Mouse (Mus musculus) heart, postnatal 4 days (tissue): ENCODE data around the gene Gja3. TPM values are rescaled to one million over a fixed set of nuclear protein-coding genes. Genes with fewer than 3 reads are reported as not detected.

Source experiments
- DNase-seq: peaks from one replicate; pipeline ENCODE4 v3.0.0; 2021
- total RNA-seq, 2 experiments: library from RNA; stranded (reverse); gene quantifications; 2 replicates each; pipeline ENCODE4 v1.2.3; 2021

Gene Gja3
- total RNA-seq: 10 to 100 TPM; 33.4 to 39.4 TPM

DNA sequence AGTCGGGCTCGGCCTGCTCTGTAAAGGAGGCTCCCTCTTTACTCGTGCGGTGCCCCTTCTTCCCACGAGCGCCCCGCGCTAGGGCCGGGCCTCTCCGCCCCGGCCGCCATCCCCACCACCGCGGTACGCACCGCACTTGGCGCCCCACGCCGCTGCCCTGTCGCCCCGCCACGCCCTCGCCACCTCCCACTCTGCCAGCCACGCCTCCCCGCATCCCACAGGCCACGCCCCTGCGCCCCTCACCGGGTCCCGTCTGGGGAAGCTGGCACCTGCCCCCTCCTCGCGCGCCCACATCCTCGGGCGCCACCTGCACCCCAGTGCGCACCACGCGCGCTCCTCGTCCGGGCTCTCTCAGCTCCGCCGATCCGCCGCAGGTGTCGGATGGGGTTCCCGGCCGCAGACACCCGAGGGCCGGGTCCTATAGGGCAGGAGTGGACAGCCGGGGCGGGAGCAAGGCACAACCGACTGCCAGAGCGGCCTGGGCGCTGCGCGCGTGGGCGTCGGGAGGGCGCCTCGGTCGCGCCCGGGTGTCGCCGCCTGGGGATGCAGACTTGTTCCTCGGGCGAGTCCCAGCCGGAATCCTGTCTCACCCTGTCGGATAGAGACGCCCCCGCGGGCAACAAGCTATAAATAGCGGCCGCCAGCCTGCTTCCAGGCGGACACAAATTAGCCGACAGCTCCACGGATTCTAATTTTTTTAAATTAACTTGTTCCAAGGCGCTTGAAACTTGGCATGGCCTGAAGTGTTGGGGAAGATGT lies at the start of gene Gja3:
TSS of gene Gja3 (minus strand) at position 538 of the 759 bp plus-strand sequence.
- peak; percentile 76 for DNase-seq

DNA sequence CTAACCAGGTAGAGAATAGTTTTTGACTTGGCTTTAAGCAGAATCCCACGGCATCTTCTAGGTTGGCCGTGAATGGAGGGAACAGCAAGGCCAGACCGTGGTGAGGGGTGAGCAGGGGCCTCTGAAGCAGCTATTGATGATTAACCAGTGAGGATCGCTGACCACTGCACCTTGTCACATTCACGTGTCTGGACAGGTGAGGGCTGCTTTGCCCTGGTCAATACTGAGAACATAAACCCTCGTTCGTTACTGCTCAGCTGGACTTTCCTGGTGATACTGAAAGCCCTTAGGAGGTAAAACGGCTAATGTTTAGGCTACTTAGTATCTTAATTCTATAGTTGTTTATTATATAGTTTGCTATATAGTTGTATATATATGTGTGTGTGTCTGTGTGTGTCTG lies 49.2 kb upstream of the Gja3 start:
- no peak for DNase-seq

DNA sequence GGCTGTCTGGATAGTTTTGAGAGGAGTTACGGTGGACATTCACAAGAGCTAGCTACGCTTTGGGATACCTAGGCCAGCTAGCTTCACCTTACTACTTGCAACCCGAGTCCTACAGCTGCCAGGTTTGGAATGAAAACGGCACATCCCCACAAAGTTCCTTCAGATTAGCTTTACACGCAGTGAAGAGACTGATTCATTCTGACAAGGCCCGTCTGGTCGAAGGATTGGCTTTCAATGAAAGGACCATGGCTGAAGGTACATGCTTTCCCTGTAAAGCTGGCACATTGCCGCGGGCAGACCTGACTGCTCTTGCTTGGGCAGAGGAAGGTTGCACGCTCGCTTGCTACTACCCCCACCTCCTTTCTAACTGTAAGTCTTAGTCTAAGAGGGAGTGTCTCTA lies 47.8 kb upstream of the Gja3 start:
- DNase-seq: no peak

DNA sequence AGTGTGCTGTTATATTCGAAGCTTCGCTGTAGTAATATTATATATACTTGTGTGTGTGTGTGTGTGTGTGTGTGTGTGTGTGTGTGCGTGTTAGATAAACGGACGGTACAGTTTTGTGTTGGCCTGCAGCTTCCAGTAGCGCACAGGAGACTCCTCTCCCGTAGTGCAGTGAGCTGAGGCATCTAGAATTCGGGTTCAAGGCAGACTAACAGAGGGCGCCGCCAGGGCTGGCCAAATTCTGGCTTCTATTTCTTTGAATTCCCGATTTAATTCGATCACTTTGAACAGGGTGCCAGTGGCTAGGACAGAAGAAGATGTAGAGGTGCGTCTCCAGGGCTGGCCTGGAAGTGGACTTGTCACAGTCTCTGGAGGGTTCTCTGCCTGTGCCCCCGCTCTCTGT lies 47.2 kb upstream of the Gja3 start:
- no peak for DNase-seq

DNA sequence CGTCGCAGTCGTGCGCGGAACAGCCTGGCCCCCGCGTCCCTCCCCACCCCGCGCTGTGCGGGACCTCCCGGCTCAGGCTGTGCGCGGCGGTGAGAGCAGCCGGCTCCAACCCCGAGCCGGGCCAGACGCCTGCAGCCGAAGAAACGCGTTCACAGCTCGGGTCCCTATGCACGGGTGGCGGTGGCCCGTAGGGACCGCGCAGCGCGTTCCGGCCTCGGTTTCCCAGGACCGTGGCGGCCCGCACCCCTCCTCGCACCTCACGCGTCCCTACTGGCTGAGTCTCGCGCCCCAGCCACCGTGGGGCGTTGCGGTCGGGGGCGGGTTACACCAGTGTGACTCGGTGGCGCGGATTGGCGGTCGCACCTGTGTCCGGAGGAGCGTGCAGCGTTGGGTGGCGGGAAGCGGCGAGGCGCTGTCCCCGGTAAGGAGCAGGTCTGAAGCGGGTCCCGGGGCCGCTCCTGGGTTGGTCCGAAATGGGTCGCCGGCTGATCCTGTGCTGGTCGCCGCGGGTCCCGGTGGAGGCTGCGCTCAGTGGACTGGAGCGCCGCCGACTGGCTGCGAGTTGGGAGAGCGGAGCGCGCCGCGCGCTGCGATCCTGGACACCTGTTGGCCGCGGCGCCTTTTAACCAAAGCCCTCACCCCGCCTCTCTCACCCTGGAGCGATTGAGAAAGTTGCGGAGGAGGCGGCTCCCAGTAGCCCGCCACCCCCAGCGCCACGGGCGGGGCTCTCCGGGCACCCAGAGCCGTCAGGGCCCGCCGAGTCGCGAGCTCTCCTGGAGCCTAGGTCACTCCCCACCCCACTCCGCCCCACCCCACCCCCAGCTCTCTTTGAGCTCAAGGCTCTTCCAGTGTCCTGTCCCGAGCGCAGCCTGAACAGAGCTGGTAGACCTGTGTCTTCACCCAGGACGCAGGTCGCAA lies 46.5 kb upstream of the Gja3 start, which contains the start of gene Gjb2:
TSS of gene Gjb2 (minus strand) at position 597 of the 918 bp plus-strand sequence.
- peak; percentile 31 for DNase-seq

DNA sequence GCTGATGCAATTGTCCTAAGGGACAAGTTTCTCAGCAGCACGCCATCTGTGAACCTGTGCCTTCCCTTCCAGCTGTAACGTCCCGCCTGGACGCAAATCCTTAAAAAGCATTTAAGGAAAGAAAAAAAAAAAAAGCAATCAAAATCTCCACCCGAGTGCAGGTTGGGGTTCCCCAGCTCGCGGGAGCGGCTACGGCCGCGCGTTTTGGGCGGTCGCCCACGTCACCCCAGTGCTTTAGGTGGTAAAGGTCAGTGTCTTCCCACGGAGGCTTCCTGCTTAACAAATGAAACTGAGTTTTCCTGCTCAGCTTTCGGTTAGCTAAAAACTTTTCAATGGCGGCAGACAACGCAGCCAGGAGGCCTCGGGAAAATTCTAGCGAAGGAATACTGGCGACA lies 45.8 kb upstream of the Gja3 start:
- DNase-seq: no peak

DNA sequence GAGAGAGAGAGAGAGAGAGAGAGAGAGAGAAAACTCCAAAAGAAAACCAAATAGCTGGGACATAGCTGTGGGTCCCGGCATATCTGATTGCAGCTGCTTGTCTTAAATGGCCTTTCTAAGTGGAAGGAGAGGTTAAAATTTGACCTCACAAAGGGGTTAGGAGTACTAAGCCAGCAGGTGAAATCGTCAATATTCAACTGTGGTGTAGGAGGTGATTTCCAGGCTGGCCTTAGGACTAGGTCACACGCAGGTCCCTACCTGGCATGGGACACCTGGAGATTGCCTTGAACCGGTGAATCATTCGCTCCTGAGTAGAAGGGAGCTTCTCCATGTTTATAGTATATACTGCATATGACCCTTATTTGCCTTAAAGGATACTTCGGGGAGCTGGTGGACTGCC lies 45.2 kb upstream of the Gja3 start:
- no peak for DNase-seq

DNA sequence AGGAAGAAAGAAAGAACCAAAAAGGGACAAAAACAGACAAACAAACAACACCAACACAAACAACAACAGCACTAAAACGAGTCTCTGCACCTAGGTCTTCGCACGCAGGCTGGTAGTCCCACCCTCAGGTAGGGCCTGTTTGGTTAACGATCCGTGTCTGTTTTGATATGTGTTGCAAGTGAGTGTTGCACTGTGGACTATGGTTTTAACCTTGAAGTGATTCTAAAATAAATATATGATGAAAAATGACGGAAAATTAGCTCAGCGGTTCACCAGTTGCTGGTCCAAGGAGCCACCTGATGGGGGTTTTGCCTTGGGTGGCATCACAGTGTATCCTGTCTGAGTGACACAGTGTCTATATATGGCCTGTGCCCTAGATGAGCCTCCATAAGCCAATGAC lies 43.7 kb upstream of the Gja3 start:
- DNase-seq: no peak

DNA sequence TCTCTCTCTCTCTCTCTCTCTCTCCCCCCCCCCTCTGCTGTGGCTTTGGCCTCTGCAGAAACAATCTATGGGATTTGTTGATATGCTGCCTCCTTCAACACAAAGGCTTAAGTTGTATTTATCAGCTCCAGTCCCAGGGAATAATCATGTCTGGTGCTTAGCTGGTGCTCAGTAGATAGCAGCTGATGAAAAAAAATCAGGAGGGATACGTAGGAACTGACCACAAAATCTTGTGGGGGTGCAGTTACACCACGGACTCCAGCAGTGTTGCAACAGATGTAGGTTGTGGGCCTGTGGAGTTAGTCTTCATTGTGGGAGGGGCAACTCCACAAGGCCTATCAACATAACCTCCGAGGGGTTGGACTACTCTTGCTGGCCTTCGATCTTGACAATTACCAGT lies 38.0 kb upstream of the Gja3 start:
- DNase-seq: no peak

DNA sequence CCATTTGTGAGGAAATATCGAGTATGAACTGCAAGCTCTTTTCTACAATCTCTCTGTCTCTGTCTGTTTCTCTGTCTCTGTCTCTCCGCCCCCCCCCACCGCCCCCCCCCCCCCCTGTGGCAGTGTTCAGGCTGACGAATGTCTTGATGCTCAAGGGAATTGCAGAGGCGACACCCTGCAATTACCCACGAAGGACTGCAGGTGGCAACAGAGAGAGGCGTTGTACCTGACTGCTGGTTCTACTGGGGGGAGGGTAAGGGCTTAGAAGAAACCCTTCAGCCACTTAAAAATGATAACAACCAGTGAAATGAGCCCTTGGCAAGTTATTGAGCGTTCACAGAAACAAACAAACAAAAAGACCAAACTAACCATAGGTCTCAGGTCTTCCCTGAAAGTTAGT lies 35.1 kb upstream of the Gja3 start:
- peak; percentile 59 for DNase-seq

DNA sequence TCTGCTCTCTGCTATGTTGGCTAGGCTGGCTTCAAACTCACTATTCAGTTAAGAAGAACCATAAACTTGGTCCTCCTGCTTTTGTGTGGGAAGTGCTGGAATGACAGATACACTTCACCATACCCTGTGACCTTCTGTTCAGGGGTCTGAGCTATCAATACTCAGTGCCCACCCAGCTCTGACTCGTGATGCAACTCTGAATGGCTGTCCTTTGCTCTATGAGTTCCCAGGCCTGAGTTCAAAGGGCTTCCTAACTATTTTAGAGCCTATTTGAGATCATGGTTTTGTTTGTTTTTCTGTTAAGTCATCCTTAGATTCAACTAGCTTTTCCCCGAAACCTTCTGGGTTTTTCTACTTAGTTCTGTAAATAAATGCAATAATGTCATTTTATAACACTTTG lies 32.1 kb upstream of the Gja3 start:
- no peak for DNase-seq

DNA sequence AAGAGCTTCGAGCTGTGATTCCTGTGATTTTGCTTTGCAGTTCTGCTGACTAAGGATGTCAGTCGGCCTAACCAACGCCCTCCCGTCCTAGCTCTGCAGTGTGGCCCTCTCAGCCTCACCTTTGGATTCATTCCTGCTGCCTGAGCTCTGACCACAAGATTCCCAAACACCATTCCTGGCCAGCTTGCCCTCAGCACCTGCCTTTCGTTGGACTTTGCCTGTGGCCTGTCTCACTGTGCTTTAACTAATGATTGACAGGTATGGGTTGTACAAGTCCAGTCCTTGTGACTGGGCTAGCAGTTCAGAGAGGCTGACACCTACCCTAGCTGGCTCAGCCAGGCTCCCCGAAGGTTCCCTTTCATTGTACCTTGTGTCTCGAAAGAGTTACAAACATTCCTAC lies 31.2 kb upstream of the Gja3 start:
- no peak for DNase-seq

DNA sequence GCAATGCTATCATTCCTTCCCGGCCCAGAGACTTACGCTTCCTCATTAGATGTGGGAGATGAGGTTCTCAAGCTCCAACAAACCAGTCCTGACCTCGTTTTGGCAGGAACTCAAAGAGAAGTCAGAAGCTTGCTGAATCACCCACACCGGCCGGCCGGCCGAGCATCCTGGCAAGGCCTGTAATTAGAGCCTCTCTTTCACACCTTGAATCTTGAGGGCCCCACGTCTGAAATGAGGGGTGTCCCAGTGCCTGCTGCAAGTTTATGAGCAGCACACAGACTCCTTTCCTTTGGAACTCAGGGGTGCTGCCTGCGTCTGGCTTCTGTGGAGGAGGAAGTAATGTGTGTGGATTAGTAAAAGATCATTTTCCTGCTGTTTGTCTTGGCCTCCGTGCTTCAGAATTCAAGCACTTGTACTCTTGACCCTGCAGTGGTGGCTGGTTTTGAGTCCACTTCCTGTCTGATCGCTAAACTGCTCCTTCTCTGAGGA lies 26.3 kb upstream of the Gja3 start:
- no peak for DNase-seq

DNA sequence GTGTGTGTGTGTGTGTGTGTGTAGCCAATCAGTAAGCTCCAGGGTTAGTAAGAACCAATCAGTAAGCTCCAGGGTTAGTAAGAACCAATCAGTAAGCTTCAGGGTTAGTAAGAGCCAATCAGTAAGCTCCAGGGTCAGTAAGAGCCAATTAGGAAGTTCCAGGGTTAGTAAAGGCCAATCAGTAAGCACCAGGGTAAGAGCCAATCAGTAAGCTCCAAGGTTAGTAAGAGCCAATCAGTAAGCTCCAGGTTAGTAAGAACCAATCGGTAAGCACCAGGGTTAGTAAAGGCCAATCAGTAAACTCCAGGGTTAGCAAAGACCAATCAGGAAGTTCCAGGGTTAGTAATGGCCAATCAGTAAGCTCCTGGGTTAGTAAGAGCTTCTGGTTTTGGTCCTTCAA lies 25.0 kb upstream of the Gja3 start:
- no peak for DNase-seq

DNA sequence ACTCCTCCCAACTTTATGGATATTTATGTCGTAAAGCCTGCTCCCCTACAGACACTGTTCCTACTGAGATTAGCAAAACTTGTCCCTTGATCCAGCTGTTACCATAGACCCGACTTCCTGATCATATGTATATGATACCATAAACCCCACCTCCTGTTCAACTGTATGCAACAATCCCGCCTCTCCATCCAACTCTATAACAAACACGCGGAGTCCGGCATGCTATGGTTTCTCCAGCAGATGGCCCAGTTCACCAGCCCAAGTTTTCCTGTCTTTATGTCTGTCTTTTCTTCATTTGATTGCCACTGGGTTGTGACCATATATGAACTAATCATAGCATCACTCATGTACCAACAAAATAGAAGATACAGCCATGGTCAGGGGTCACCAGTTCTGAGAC lies 17.6 kb upstream of the Gja3 start:
- no peak for DNase-seq

DNA sequence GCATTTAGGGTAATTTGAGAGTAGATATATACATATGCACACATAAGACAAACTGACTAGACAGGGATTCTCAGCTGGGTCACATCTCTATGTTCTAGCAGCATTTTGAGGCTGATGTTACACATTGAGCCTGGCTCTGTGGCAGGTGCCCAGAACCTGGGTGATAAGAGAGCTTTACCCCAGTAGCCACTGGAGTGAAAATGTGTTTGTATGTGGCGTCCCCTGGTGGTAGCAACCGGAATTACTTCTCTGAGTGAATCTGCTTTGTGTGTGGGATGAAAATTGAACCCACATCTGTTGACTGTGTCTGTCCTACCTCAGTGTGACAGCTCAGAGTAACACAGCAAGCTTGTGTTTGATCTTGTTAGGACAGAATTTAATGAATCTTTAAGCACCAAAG lies 12.0 kb upstream of the Gja3 start:
- DNase-seq: peak; percentile 61

DNA sequence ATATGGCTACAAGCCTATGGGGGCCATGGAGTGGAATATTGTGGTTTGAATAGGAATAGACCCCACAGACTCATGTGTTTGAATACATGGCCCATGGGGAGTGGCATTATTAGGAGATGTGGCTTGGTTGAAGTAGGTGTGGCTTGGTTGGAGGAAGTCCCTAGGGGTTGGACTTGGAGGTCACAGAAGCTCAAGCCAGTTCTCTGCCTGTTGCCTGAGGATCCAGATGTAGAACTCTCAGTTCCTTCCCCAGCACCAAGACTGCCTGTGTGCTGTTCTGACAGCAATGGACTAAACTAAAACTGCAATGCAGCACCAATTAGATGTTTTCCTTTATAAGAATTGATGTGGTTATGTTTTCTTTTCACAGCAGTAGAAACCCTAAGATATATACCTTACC lies 8.2 kb upstream of the Gja3 start:
- no peak for DNase-seq

DNA sequence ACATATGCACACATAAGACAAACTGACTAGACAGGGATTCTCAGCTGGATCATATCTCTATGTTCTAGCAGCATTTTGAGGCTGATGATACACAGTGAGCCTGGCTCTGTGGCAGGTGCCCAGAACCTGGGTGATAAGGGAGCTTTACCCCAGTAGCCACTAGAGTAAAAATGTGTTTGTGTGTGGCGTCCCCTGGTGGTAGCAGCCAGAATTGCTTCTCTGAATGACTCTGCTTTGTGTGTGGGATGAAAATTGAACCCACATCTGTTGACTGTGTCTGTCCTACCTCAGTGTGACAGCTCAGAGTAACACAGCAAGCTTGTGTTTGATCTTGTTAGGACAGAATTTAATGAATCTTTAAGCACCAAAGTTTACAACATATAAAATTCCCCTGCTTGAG lies 2.2 kb upstream of the Gja3 start:
- DNase-seq: peak; percentile 83

DNA sequence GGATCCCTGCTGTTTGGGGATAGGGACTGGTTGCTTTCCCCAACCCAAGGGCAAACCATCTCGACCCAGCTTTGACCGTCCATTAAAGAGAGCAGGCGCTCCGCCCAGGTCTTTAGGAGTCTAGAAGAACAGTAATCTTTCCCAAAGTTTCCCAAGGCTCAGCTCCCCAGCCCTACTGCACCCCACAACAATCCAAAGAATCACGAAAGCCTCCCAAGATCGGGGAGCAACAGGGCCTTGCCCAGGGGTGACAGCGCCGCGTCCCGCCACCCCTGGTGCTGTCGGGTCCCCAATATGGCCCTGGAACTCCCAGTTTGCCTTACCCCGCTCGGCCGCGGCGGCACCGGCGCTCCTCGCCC lies 717 bp downstream of the Gja3 start:
- DNase-seq: peak; percentile 12

DNA sequence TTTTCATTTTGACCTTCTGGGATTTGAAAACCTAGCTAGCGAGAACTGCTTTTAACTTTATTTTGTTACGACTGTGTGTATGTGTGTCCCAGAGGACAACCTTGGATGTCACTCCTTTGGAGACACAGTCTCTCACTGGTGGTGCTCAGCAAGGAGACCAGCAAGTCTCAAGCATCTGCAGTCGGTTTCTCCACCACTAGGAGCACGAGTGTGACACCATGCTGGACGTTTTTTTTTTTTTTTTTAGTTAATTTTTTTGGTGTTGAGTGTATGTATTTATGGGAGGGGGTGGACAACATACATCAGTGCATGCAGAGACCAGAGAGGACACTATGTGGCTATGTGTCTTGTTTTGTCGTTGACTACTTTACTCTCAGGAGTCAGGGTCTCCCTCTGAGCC lies 5.2 kb downstream of the Gja3 start:
- DNase-seq: no peak

DNA sequence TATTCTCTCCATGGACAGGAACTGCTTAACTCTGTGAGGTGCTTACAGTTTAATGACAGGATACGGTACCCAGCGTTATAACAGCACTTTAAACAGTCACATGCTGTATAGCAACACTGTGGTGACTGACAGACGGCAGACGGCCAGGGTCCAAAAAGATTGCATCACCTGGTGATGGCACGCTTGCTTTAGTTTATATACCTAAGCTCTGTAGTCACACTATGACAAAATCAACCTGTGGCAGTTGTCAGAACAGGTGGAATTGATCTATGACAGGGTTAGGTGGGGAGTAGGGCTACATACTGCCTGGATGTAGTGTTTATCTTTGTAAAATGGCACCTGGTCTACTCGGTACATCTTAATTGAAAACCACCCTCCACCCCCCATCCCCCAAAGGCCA lies 14.0 kb downstream of the Gja3 start:
- no peak for DNase-seq

DNA sequence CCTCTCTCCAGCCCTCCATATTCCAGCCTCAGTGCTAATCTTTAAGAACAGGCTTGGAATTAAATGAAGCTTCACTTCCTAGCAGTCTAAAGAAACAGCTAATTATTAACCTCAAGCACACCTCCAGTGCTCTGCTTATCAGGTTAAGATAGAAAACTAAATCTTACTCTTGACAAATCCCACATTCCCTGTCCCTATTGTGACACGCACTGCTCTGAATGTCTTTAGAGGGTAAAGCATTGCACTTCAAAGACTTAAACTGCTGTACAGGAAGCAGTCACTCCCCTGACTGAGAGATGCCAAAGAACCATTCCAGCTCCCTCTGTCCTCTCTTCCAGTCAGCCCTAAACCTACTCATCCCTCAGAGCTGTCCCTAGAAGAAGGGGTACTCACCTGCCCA lies 16.5 kb downstream of the Gja3 start:
- no peak for DNase-seq

DNA sequence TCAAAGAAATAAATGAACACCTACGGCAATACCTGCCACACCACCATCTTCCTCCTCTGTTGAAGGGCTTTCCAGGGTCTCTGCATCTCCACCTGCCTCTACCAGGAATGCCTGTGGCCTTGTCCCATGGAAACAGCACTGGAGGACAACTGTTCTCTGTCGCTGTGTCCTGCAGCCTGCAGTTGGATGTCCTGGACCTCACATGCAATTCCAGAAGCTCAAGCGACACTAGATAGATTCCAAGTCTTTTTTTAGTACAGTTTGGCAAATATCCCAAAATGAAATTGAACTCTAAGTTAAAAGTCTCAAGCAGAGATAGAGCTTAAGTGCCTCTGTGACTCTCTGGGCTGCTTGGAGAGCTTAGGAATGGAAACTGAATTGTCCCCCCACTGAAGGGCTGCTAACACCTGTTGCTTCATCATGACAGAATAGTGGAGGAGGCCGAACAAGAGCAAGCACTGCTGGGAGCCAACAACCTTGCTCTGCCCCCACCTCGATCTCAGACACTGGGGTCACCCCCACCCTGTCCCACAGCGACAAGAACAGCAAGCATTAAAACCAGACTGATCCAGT lies 22.9 kb downstream of the Gja3 start:
- peak; percentile 48 for DNase-seq
